Mouse (Mus musculus) kidney, adult 18-20 months (tissue): ENCODE data around the gene Sec63.

Experiments used
- DNase-seq: peaks from one replicate; pipeline ENCODE4 v3.0.0; 2021

Sec63 gene

DNA sequence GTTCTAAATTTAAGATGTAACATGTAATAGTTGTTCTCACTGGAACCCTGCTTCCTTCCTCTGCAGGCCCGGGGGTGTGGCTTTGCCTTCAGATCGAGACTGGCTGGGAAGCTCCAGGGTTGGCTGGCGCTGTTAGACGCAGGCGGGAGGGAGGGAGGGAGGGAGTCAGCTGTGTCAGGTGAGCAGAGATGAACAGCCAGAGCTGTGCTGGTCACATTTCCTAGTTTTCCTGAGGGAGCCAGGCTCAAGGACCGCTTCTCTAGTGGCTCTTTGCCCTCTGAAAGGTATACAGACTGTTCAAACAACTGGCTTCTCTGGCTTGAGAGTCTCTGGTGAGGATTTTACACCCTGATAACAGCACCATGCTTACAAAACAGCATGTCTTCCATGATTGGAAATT is 69.1 kb downstream of the Sec63 start:
- no peak for DNase-seq

DNA sequence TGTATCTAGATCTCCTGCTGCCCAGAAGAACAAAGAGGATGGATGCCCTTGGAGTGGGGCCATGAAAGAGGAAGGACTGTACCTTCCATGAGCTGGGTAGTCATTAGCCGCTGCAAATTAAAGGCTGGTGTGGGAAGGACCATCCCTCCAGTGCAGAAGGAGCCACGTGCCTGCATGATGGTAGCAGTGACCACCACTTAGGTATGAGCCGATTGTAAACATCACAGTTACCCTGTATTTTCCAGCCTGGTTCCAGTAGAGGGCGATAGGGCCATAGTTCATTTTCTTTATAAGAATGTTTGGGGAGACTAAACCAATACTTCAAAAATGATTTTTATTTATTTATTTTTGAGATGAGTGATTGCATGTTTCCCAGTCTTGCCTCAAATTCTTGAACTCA is 71.4 kb downstream of the Sec63 start:
- DNase-seq, result no peak

DNA sequence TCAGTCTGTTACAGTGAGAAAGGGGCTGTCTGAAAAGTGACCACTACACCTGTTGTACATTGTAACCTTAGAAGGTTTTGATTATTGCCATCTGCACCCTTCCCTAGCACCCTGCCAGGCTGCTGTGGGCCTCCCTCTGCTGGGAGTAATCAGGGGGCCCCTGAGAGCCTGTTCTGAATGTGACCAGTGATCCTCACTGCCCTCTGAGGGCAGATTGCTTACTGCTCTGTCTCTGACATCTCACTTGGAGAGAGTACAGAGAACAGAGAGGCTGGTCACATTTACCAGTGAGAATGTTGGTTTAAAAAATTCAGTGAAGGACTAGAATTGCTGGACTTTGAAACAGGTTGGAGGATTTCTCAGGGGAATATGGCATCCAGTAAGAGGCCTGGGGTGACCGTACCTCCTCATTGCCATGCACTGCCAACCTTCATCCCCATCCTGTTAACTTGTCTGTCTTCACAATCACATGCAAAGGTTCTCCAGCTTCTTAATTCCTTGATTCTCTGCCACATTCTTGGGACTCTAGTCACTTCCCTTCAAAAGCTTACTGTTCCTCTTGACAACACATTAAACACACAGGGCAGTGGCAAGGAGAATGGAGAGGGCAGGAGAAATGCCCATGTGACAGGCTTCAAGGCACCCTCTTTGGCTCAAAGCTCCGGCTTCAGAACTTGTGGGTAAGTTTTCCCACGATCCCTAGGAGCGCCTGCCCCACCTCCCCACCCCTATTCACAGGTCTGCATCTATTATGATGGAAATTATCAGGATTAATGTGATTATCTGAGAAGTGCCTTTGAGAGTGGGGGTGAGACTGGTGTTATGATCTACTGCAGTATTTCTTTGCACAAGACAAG is 72.8 kb downstream of the Sec63 start:
- DNase-seq, result no peak

DNA sequence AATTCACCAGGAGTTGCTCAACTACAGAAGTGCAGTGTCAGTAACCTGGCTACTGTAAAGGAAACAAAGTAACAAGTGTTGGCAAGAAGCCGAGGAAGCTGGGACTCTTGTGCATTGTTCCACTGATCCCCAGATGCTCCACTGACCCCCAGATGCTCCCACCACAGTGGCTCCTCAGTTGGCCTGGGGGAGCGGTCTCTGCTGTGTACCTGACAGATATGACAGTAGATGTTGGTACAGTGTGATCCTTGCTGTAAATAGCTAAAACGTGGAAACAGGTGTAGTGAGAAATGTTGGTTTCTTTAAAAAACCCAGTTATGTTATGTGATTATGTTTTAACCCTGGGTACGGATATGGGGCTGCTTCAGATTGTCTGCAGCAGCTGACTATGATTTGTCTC is 76.8 kb downstream of the Sec63 start:
- no peak for DNase-seq

DNA sequence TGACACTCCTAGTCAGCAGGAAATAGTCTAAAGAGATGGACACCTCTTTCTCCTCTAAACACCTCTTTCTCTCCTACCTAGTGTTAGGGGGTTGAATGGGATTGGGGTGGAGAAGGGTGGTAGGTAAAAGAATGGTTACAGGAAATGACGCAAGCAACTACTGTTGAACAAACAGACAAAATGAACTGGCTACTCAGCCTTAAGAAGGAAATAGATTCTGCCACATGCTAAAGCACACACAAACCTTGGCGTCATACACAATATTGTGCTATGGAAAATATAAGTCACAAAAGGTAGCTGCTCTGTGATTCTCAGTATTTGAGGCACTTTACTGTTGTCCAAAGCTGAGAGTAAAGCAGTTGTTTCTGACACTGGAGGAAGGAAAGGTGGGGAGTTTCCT is 77.4 kb downstream of the Sec63 start:
- DNase-seq, result no peak

DNA sequence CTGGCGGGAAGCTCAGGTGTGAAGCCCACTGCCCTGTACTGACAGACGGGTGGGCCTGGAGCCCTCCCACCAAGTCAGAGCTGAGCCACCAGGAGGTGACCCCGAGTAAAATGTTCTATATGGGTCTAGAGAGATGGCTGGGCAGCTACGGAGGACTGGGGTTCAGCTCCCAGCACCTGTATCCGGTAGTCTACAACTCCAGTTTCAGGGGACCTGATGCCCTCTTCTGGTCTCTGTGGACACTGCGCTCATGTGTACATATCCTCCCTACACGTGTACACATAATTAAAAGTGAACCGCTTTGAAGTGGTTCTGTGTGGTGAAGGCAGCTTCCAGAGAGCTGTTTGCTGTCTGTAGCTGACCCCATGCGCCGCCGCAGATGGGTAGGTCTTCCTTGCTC is 78.7 kb downstream of the Sec63 start:
- no peak for DNase-seq

DNA sequence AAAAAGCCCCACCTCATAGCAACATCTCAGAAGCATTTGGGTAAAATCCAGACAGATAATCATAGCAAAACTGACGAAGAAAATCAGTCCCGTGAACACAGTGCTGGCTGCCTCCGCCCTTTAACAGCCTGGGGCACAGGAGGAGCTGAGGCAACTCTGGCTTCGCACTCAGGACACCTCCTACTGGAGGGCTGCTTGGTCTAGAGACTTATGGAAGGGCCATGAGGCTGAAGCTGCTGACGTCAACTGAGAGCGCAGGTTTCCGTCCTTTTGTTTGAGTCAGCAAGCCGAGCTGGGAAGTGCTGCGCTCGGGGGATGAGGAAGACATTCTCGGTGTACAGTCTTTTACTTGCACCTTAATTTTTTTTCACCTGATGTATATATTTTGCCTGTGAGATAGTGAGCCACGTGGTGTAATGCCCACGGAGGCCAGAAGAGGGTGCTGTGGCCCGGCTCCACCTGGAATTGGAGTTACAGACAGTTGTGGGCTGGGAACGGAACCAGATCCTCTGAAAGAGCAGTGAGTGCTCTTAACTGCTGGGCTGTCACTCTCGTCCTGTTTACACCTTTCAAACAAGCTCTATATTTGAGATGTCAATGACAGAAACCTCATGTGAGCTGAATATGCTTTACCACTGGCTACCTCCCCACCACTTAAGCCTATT is 80.4 kb downstream of the Sec63 start:
- DNase-seq, result no peak

DNA sequence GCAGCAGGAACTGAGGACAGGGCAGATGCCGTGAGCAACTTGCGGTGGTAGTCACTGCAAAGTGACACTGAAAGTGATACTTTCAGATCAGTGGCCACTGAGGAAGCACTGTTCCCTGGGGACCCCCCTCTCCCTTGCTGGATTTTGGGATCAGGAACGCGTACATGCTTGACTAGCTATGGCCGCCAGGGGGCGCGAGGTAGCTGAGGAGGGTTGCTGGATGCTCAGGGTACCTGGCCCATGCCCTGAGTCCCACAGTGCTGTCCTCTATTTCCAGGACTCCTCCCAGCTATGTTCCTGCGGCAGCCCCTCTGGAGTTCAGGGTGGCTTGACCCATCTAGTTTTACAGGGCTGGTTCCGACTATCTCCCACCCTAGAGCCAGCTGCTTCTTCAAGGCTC is 81.1 kb downstream of the Sec63 start:
- DNase-seq, result peak; percentile 72

DNA sequence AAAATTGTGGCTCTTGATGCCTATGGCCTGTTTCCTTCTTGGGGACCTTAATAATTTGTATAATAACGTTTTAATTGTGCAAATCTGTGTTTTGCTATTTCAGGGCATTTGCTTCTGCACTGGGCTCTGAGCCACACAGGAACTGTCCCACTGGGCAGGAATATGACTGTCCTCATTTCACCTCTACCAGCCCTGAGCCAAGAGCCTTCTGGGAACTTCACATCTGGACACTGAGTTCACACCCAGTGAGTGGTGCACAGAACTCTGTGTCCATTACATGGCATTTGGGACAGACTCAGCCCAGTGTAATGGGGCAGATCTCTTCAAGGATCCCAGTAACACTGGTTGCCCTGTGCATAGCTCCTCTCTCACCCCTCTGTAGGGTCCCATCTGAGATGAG is 82.1 kb downstream of the Sec63 start:
- DNase-seq, result no peak

DNA sequence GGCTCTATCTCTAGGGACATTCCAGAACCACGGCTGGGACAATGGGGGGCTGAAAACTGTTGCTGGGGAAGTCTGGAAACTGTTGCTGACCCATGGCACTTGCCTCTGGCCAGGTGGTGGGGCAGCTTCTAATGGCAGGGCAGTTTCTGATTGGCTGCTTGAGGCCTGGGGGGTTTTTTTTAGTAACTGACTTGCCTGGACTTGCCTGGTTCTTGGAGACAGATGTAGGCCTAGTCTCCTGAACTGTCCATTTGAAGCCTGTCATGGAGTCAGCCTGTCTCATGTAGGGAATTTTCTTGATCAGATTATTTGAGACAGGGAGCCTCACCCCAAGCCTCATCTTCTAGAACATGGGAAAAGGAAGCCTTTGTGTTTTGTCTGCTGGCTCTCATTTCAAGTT is 84.2 kb downstream of the Sec63 start:
- no peak for DNase-seq

DNA sequence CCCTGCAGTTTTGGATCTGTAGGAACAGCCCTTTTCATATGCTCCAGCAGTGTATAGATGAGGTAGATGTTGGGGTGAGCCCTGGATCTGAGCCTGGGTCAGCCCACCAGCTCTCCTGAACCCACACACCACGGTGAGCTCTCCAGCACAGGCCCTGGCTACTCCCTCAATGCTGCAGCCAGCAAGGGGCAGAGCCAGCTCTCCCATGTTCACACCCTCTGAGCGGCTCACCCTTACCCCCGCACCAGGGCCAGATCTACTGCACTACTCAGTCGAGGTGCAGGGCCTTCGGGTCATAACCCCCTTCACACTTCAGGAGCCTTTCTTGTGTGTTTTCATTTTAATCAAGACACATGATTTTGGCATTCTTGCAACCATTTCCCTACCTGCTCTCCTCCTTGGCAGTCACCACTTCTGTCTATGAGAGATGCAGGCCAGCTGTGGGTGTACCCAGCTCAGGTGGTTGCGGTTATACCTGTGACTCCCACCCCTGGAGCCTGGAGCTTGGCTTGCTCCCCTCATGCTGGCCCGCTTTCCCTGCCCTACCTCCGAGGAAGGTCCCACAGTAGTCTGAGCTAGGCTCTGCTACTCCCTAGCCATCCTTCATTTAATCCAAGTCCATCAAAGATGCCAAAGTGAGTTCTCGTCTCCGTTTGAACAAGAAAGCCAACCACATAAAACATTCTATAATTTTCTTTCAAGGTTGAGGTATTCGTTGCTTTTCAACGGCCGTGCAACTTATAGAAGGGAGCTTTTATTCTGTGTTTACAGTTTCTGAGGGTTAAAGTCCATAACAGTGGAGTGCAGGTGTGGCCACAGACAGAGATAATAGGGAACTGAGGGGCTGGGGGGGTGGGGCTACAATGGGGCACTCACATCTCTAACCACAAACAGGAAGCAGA is 87.1 kb downstream of the Sec63 start:
- DNase-seq, result no peak

DNA sequence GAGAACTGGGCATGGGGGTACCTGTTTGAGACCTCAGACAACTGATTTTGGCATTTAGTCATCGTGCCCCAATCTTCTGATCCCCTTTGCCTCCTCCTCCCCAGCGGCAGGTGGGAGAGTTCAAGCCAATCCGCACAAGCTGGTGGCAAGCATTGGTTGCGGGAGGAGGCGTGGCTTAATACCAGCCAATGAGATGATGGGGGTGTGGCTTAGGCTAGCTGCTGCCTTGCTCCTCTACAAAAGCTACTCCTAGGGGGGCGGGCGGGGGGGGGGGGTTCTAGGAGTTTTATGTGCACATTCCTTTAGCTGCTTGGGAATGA is 87.7 kb downstream of the Sec63 start:
- DNase-seq, result no peak

DNA sequence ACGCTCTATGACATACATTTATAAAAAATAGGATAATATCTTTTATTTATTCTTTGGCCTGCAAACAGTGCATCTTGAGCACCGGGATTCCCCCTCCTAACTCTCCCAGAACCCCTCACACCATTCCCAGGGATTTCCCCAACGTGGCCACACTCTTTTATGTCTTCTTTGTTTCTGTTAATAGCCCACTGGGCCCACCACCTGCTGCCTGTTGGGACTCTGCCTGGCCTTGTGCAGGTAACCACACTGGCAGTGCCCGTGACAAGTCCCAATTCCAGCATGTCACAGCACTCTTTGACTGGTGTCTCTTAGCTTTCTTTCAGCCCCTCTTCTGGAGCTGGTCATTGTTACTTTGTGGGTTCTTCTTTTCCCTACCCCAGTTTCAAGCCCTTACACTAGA is 93.5 kb downstream of the Sec63 start:
- DNase-seq, result no peak

DNA sequence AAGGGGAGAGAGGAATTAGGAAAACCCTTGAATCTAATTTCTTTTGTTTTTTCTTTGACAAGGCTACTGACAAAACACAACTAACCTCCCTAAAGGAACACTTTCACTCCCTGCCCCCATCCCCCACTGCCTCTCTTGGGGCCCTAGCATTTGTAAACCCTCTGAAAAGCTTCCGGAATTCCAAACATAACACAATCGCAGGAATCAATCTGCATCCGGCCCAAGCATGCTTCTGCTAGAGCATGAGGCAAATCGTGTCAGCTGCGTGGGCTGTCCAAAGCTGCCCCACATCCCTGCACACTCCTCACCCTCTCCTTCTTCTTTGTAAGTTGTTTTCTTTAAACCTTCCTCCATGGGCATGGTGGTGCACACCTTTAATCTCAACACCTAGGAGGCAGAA is 94.0 kb downstream of the Sec63 start:
- no peak for DNase-seq

DNA sequence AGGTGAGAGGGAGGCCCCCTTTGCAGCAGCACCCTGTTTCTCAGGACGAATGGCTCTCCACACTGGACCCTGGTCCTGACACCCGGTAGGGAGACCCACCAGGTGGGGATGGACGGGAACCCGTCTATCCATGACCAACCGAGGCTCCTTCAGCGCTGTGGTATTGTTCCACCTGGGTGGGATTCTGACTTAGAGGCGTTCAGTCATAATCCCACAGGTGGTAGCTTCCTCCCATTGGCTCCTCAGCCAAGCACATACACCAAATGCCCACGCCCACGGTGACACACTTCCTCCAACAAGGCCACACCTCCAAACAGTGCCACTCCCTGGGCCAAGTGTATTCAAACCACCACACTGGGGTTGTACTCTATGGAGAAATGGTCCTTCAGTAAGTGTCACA is 95.3 kb downstream of the Sec63 start:
- no peak for DNase-seq

DNA sequence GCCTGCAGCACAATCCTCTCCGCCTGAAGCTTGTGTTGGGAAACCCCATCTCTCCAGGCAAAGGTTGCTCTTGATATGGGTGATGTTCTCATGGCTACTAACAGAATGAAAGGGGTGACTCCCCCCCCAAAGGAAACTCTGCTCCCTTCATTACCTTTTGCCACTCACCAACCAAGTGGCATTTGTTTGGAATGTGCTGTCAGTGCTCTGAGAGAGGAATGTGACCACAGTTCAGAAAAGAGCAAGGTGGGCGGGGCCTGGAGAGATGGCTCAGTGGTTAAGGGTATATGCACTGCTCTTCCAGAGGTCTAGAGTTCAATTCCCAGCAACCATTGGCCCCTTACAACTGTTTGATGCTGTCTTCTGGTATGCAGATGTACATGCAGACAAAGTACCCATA is 95.7 kb downstream of the Sec63 start:
- no peak for DNase-seq

DNA sequence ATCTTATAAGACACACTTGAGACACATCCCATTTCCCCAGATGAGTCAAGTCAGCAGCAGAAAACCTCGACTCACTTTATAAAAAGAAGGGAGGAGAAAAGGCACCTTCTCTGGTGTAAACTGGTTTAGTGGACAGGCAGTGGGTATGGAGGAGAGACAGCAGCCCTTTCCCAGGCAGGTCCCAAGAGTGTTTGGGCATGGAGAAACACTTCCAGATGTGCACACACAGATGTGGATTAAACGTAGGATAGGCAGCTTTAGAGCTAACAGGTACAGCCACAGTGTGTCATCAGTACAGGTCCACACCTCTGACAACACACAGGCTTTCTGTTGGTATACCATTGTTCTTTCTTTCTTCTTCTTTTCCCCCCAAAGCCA is 98.5 kb downstream of the Sec63 start:
- no peak for DNase-seq

DNA sequence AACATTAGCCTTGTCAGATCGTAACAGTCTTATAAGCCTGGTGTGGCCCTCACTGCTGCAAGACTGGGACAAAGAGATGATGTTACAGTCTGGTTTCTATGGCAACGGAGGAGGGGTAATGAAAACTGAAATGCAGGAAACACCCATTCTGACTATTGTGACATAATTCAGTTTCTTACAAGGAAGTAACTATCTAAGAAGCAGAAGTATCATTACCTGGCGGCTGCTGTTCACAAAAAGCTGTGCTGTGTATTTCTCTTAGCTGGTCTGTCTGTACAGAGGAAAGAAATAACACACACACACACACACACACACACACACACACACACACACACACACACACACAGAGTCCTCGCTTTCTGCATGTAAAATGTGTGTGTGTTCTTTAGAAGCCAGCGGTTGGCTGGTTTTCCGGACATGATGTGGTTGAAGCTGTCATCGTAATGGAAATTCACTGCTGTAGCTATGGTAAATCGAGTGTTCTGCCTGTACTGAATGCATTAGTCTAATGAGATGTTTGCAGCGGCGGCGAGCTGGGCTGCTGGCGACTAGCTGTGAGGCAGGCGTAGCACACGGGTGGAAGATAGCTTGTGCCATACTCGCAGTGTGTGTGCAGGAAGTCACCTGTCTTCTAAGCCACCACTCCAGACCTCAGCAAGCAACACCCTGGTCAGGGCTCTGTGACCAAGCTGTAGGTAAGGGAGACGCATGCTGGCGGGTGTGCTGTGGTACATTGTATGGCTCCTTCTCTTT is 99.0 kb downstream of the Sec63 start, which contains the start of gene Scml4:
TSS of gene Scml4 (plus strand) at position 212 of the 753 bp plus-strand sequence.
- DNase-seq, result peak; percentile 30

DNA sequence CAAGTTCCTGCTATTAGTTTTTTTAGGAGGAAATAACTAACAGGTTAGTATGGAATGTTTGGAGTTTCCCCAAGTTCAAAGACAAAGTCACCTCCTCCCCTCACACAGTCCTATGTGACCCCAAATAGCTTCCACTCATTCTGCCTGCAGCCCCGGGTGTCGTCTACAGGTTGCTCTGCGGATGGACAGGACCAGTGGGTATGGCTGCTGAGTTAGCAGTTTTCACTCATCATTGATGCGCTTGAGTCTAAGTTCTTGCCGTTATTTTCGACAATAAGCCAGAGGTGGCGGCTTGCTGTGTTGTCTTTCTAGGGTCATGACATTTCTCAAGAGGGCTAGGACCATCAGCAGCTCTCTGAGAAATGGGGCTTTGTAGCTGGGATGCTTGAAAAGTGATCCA is 100.2 kb downstream of the Sec63 start:
- no peak for DNase-seq

DNA sequence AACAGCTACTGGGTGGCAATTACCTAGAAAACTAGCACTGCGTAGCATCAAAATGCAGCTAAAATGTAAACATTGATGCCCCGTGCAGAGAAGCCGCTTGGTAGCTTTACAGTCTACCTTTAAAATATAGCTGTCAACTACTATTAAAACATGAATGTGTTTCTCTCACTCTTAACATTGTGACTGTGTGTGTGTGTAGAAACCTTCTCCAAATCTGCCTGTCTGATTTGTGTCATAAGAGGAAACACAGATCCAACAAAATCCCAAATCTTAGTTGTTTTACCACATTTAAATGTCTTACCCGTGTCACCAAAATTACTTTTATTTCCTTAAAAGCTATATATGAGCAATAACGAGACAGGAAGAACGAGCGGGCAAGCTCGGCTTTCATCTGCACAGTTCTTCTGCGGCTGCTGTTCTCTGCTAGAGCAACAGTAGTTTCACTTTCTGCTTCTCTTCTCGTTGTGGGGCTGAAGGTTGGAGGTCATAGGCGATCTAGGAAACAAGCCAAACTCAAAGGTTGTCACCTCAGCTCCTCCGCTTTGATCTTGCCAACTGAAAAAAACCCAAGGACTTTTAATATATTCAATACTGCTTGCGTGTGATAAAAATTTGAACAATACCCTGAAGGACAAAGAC is 100.9 kb downstream of the Sec63 start:
- peak; percentile 55 for DNase-seq

DNA sequence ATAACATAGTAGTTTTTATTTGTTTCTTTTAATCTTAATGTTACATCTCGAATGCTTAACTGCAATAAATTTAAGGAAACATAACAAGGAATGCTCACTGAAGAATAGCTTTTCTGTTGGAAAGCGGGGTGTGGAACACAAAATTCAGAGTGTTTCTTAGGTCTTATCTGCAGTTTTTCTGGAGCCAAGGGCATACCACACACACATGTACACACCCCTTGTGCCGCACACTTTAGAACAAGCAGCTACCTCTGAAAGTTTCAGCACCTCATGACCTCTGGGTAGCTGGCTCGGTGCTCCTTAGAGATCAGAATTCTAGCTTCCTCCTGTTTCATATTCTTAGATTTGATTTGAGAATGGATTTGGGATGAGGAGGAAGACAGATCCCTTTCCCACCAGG is 101.5 kb downstream of the Sec63 start:
- DNase-seq, result no peak

DNA sequence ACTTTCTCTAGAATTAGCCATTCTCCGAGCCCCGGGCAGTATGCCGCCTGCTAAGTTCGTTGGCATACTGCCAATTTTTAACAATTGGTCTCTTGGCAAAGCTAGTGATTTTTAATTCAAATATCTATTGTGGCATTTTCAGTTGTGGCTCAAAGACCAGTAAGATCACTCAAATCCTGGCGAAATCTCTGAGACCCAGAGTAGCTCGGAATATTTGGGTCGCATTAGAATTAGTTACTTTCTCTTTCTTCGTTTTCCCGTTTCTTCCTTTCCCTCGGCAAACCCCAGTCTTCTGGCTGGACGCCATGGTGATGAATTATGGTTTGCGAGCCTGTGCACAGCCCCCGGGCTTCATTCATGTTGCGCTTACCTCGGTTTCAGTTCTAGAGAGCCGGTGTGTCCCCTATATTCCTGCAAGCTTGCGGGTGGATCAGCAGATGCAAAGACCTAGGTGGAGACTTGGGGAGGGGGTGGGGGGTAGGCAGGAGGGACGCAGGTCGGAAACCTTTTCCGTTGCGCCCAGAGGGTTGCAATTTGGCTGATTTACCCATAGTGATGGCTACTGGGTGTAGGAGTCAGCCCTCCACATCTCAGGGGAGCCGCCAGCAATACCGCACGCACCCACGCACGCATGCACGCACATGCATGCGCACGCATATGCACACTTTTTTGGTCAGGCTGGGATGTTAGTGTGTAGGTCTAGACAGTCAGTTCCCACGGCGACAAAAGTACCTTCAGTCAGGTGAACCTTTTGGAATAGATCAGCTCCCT is 102.5 kb downstream of the Sec63 start:
- DNase-seq, result peak; percentile 46
